Mouse (Mus musculus): ENCODE data around the gene Slc35b2.

Slc35b2 gene

DNA sequence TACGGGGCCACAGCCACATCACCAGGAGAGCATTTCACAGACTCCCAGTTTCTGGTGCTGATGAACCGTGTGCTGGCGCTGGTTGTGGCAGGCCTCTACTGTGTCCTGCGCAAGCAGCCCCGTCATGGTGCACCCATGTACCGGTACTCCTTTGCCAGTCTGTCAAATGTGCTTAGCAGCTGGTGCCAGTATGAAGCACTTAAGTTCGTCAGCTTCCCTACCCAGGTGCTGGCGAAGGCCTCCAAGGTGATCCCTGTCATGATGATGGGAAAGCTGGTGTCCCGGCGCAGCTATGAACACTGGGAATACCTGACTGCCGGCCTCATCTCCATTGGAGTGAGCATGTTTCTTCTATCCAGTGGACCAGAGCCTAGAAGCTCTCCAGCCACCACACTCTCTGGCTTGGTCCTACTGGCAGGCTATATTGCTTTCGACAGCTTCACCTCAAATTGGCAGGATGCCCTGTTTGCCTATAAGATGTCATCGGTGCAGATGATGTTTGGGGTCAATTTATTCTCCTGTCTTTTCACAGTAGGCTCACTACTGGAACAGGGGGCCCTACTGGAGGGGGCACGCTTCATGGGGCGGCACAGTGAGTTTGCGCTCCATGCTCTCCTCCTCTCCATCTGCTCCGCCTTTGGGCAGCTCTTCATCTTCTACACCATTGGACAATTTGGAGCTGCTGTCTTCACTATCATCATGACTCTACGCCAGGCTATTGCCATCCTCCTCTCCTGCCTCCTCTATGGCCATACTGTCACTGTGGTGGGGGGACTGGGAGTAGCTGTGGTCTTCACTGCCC lies 2.9 kb downstream of the Slc35b2 start:
- no peak for DNase-seq

DNA sequence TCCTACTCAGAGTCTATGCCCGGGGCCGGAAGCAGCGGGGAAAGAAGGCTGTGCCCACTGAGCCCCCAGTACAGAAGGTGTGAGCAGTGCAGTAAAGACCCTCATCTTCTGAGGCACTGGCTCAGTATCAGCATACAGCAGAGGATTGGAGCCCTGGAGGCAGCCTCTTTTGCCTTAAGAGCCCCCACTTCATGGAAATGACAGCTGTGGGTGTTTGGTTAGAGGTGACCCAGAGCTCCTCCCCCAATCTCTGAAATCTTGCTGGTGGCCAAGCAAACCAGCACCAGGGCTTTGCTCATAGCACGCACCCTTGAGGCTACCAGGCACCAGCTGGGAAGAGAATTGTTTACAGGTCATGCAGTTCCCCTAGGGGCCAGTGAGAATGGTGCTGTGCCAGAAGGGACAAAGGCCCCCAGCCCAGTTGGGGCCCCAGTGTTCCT lies 3.5 kb downstream of the Slc35b2 start:
- DNase-seq: peak; percentile 42

DNA sequence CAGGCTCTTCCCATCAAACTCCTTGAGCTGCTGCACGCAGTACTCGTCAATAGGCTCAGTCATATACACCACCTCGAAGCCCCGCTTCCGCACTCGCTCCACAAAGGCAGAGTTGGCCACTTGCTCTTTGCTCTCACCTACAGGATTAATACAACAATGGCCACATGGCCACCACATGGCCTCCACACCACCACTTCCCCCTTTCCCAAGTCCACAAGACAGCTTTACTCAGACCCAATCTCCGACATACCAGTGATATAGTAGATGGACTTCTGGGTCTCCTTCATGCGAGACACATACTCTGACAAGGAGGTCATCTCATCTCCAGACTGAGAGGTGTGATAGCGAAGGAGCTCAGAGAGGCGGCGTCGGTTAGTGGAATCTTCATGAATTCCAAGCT lies 5.3 kb downstream of the Slc35b2 start:
- DNase-seq: no peak

DNA sequence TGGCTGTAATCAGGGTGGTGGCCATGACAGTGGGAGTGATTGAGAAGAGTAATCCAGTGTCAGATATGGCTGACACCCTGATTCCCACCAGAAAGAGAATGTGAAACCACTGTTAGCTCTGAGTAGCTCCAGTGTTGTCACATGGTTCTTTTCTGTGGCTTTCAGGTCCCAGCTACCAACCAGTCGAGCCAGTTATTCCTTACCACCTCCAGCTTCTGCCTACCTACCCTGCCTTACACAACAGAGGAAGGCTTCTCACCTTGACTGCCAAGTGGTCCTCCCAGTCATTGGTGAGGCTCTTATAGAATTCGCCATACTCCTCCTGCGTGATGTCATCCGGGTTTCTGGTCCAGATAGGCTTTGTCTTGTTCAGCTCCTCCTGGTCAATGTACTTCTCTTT lies 6.3 kb downstream of the Slc35b2 start:
- DNase-seq: no peak

DNA sequence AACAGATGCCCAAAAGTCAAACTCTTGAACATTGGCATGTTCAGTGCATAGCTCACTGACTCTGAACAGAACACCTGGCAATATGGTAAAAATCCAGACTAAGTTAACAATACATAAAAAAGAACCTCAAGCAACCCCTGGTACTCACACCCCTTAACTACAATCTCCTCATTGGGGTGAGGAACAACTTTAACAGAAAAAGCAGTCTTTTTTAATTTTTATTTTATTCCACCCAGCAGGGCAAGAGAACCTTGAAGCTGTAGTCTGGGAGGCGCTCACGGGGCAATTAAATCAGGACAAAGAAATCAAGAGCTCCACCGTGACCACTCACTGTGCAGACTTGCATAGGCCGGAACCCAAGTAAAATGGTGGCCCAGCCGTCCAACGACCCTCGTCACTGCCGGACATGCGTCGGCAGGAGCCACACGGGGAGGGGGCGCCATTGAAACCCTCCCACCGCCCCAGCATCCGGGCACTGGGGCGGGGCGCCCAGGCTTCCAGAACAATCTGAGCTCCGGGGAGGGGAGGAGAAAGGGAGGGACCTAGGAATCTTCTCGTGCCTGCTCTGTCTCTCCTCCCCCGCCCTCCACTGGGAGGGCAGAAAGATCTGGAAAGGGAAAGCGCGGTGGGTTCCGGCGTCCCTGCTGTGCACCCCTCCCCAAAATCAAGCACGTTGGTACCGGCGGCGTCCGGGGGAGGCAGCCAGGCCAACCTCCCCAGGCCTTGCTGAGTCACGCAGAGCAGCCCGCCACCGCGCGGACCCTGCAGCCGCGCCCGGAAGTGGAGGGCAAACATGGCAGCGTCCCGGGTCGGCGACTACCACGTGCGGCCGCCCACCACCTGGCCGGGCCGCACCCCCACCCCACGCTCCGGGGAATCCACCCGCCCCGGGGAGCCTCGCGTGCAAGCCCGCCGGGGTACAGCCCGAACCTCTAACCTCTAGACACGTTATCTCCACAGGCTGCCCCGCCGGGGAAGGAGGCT lies 8.7 kb downstream of the Slc35b2 start:
- peak; percentile 80 for DNase-seq

DNA sequence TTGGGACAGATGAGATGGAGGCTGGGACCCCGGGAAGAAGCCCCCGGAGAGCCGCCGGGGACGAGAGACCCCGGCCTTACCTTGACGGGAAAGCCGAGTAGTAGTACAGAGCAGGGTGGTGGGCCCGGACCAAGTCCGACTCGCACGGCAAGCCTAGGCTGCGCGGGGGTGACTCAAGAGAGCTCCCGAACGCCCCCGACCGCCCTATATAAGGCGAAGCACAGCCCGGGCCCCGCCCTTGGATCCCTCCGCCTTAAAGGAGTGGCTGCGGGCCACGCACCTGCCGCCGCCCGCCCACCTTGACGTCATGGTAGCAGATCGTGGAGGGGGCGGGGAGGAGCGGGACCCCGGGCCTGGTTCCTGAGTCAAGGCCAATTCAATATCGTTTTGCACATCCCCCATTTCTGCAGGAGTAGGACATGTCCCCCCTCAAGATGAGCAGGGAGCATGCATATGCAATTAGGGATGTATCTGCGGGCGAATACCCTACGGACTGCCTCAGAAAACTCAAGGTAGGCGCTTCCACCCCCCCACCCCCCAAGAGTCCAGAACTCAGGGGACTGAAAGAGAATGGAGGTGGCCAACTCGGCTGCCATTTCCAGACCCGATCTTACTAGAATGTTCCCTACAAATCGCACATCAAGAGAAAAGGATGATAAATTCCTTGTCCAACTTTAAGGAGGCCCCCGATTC lies 9.6 kb downstream of the Slc35b2 start, which contains the start of gene Hsp90ab1:
Hsp90ab1 (minus strand) TSS at position 185 of the 693 bp plus-strand sequence.
- peak; percentile 99 for DNase-seq

- DNase-seq: peak; percentile 97
These were observed 10.1 kb downstream of the Slc35b2 start for GRCm38 (mm10) chr17:45573780-45574123.

- peak; percentile 68 for DNase-seq
These were observed 10.6 kb downstream of the Slc35b2 start for GRCm38 (mm10) chr17:45574129-45574761.

- no peak for DNase-seq
These were observed 11.6 kb downstream of the Slc35b2 start for GRCm38 (mm10) chr17:45575123-45575897.

GRCm38 (mm10) chr17:45578242-45578641 lies 14.6 kb downstream of the Slc35b2 start:
- no peak for DNase-seq

DNA sequence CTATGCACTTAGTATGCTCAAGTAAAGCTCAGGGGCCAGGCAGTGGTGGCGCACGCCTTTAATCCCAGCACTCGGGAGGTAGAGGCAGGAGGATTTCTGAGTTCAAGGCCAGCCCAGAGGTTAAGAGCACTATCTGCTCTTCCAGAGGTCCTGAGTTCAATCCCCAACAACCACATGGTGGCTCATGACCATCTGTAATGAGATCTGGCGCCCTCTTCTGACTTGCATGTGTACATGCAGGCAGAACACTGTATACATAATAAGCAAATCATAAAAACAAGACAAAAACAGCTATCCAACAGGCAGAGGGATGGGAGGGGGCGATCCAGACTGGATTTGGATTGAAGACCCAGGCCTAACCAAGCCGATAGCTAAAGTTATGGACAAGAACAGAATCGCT lies 15.2 kb downstream of the Slc35b2 start:
- no peak for DNase-seq

DNA sequence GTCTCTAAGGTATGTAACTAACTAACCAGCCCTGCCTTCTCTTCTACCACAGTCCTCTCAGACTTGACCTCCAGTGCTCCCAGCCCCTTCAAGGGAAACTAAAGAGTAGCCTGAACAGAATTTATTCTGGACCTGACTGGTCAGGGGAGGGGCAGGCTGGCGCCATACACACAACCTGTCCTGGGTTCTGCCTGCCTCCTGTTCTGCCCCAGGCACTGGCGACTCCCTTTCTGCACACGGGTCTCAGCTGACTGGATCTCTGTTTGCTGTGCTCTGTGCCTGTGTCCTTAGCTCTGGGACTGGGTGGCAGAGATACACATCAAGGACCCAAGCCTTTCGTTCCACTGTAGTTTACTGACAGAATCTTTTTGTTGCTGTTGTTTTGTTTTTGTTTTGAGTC lies 15.9 kb downstream of the Slc35b2 start:
- DNase-seq: no peak

- no peak for DNase-seq
These were observed 17.3 kb downstream of the Slc35b2 start for GRCm38 (mm10) chr17:45580958-45581477.

- peak; percentile 83 for DNase-seq
These were observed 17.9 kb downstream of the Slc35b2 start for GRCm38 (mm10) chr17:45581567-45581983.

- DNase-seq: peak; percentile 77
These were observed 18.5 kb downstream of the Slc35b2 start for GRCm38 (mm10) chr17:45582188-45582587.

GRCm38 (mm10) chr17:45582715-45583355 lies 19.2 kb downstream of the Slc35b2 start:
- peak; percentile 63 for DNase-seq

DNA sequence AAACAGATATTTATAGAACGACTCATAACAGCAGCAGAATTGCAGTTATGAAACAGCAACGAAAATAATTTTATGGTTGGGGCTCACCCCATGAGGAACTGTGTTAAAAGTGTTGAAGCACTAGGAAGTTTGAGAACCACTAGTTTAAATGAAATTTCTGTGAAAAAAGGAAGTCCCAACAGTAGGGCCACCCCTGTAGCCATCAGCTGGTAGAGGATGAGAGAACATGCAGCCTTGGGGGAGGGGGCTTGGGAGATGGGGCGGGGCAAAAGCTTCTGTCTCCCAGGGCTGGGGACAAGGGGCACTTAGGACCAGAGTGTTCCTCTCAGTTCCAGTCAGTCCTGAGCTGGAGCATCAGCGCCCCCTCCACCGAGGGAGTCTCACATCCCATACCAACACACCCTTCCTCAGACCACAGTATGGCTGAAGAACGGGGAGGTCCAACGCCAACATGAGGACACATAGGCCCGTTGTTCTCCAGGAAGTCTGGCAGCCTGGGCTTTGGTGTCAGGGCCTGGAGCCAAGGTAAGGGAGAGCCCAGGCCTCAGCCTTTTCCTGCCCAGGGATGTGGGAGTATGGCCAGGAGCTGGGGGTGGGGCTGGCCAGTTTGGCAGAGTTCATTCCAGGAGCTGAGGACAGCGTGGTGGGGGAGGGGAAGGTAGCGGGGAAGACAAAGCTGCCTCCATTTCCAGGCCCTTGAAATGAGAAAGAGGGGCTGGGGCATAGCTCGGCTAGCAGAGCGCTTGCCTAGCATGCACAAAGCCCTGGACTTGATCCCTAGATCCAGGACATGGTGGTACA lies 20.6 kb downstream of the Slc35b2 start:
- peak; percentile 44 for DNase-seq

DNA sequence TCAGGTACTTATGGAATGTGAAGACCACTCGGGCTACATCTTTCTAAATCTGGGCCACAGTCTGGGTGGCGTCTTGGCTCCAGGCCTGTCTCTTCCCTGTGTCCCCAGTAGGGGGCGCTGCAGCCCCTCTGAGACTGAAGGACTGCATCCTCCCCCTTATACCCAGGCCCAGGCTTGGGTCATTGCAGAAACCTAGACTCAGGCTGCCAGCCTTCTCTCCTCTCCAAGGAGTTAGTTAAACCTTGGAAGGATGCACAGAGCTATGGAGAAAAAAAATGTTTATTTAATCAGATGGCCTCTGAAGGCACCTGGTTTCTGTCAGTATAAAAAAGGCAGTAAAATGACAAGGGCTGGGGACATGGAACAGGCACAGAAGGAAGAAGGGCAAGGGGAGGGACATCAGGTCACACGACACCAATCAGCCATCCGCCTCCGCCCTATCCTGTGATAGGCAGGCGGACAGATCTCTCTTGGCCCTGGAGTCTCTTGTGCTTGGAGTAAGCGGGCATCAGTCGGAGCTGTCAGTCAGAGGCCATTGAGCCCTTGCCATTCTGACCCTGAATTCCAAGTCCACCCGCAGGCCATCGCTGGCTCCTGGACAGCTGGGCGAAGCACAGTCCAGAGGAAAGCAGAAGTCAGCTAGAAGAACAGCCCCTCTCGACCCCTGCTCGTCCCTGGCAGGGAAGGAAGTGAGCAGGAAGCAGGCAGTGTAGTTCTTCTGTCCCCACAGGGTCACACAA lies 21.4 kb downstream of the Slc35b2 start:
- DNase-seq: peak; percentile 76

Measured in liver (tissue).